Mouse (Mus musculus): ENCODE measurements around the gene Ptprf.

DNA sequence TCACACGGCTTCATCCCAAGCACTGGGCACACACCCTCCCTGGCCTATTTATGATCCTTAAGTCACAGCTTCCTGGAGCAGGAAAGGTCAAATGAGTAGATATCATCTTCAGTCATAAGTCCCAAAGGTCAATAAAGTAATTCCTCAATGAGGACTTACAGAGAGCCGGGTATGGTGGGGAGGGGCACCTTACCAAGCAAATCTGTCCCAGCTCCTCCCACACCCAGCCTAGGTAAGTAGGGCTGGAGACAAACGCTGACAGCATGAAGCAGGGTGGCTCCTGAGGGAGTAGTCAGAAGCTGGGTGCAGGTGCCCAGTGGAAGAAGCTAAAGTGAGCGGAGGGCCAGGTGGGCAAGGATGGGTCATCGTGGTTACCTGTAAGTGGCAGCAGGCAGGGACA, 36.3 kb downstream of the Ptprf start:
- TF ChIP-seq GATA1 (IDR thresholded peaks at IDR 0.05; ENCODE audit: low read length) (no peak), TAL1 (IDR thresholded peaks at IDR 0.05; ENCODE audit: low read length) (no peak)

Measured in erythroblast, embryonic 14.5 days (primary cell).